Mouse (Mus musculus) leukemia stem cell, adult 10-12 weeks (primary cell): ENCODE measurements around the gene Olfr835. TPM values are rescaled to one million over a fixed set of nuclear protein-coding genes. Genes with fewer than 3 reads are reported as not detected.

ENCODE experiments used
- polyA plus RNA-seq: library from polyadenylated mRNA; stranded (reverse); fragments of >175 nt; gene quantifications from 2 replicates; pipeline ENCODE4 v1.2.3, GENCODE M21; 2012; ENCODE audit warnings: low replicate concordance

Gene Olfr835
- not detected in 2 replicates for polyA plus RNA-seq

GRCm38 (mm10) chr9:19032435-19032834 is at the start of gene Olfr835:
TSS of gene Olfr835 (plus strand) at chr9:19032735.

DNA sequence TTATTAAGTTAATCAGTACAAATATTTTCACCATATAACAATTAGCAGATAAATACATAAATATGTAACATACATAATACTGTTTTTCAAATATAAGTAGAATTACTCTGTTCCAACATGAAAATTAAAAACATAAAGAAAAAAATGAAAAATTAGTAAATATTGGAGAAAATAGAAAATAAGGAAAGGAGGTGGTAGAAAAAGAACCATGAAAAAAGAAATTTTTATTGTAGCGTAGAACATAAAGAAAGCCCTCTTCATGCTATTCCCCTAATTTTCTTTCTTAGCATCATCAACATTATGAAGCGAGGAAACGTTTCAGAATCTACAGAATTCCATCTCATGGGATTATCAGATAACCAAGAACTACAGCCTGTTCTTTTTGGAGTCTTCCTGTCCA is 44.8 kb upstream of the Olfr835 start, which contains the start of gene Olfr834:
Gene Olfr834, plus strand, starts transcription at position 301 of the 400 bp plus-strand sequence.

Other genes starting within 250 kb of the Olfr835 start
- not detected in 2 replicates for gene Olfr828, start 213.2 kb upstream of the Olfr835 start, polyA plus RNA-seq
- gene Olfr829, start 177.8 kb upstream of the Olfr835 start, polyA plus RNA-seq: not detected in 2 replicates
- not detected in 2 replicates for gene Olfr830, start 158.0 kb upstream of the Olfr835 start, polyA plus RNA-seq
- not detected in 2 replicates for gene Olfr832, start 95.6 kb upstream of the Olfr835 start, polyA plus RNA-seq
- gene Olfr834, start 44.7 kb upstream of the Olfr835 start, polyA plus RNA-seq: not detected in 2 replicates
- gene Olfr836, start 87.6 kb downstream of the Olfr835 start, polyA plus RNA-seq: not detected in 2 replicates
- gene Olfr837, start 103.6 kb downstream of the Olfr835 start, polyA plus RNA-seq: not detected in 2 replicates
- gene Olfr839-ps1, start 144.6 kb downstream of the Olfr835 start, polyA plus RNA-seq: not detected in 2 replicates
- not detected in 2 replicates for gene Olfr843, start 219.3 kb downstream of the Olfr835 start, polyA plus RNA-seq